Mouse (Mus musculus) liver, embryonic 14.5 days (tissue): Measurements from ENCODE around the gene Psmb3. TPM values are rescaled to one million over a fixed set of nuclear protein-coding genes. Genes with fewer than 3 reads are reported as not detected.
A peak's percentile ranks its signal among the peaks of the same experiment; 100 is the strongest.

Source experiments
- ATAC-seq: fragments of 200-750 bp; cut with Nextera tagmentation; 2 replicates; pipeline ENCODE4 v1.8.0; 2017; ENCODE audit warnings: moderate number of reproducible peaks, mild to moderate bottlenecking, moderate library complexity; ENCODE audit not compliant: insufficient read depth
- DNase-seq, 3 experiments: peaks; one replicate each; pipeline ENCODE4 v3.0.0-alpha.2; 2012 to 2013; ENCODE audit warnings: low read depth in 3 of 3, low spot score in 3 of 3
- H3K27ac ChIP-seq: fragments of 300-500 bp; sonication (generic); 2 replicates; pipeline ENCODE4 v1.5.1; 2014; ENCODE audit warnings: moderate library complexity, mild to moderate bottlenecking, control low read depth, inconsistent platforms
- H3K27me3 ChIP-seq: fragments of 300-500 bp; sonication (generic); 2 replicates; pipeline ENCODE4 v1.6.1; 2014; ENCODE audit warnings: mild to moderate bottlenecking, low read length, moderate library complexity; ENCODE audit not compliant: control insufficient read depth, insufficient read depth
- H3K36me3 ChIP-seq: fragments of 300-500 bp; sonication (generic); replicated peaks from 2 replicates; pipeline ENCODE4 v1.6.1; 2014; ENCODE audit warnings: low read depth; ENCODE audit not compliant: control insufficient read depth, insufficient read depth
- H3K4me1 ChIP-seq, 2 experiments: fragments of 200-500 bp in 1 of 2; fragments of 300-500 bp in 1 of 2; sonication (generic) in 1 of 2; replicated peaks; 2 replicates each; pipeline ENCODE4 v1.6.1; 2012 to 2014; ENCODE audit warnings: antibody characterized with exemption in 1 of 2, inconsistent platforms in 1 of 2, low read length in 1 of 2; ENCODE audit not compliant: control insufficient read depth in 2 of 2, insufficient read depth in 2 of 2
- H3K4me2 ChIP-seq: fragments of 300-500 bp; sonication (generic); 2 replicates; pipeline ENCODE4 v1.6.1; 2014; ENCODE audit warnings: low read depth, mild to moderate bottlenecking, control low read depth, moderate library complexity
- H3K4me3 ChIP-seq, 2 experiments: fragments of 200-500 bp in 1 of 2; fragments of 300-500 bp in 1 of 2; sonication (generic) in 1 of 2; 2 replicates each; pipeline ENCODE4 v1.5.1; 2012 to 2014; ENCODE audit warnings: low read depth in 2 of 2, low read length in 2 of 2, mild to moderate bottlenecking in 2 of 2, control low read depth in 1 of 2, inconsistent platforms in 1 of 2, moderate library complexity in 1 of 2; ENCODE audit not compliant: insufficient read depth in 1 of 2
- H3K9ac ChIP-seq: fragments of 300-500 bp; sonication (generic); replicated peaks from 2 replicates; pipeline ENCODE4 v1.6.1; 2014; ENCODE audit warnings: mild to moderate bottlenecking, control low read depth, moderate library complexity
- H3K9me3 ChIP-seq: fragments of 300-500 bp; sonication (generic); 2 replicates; pipeline ENCODE4 v1.6.1; 2016; ENCODE audit warnings: low read length, mixed read lengths; ENCODE audit not compliant: control insufficient read depth
- CTCF ChIP-seq: IDR thresholded peaks from 2 replicates; pipeline ENCODE4 v1.5.1; 2016; ENCODE audit warnings: antibody characterized with exemption, low read depth, control low read depth
- EP300 ChIP-seq: IDR thresholded peaks from 2 replicates; pipeline ENCODE4 v1.6.1; 2016; ENCODE audit warnings: antibody characterized with exemption, low read depth
- WGBS: fragments of 180-500 bp; shearing (Covaris S2); extraction: QIAGEN DNeasy Blood & Tissue Kit; methylation state at CpG from one replicate; pipeline ENCODE4 v1.1.7; 2014; ENCODE audit not compliant: insufficient replicate concordance; 5-methylcytosine and 5-hydroxymethylcytosine counted together
- polyA plus RNA-seq, 2 experiments: library from polyadenylated mRNA; depleted of rRNA in 1 of 2; stranded (reverse) in 1 of 2; unstranded in 1 of 2; fragments of >200 nt; fragmentation: Nextera tagmentation in 1 of 2; extraction: Ambion mirVana in 1 of 2; gene quantifications; 2 replicates each; pipeline versions ENCODE4 v1.2.1 to v1.2.3; 2012 to 2014

The Psmb3 gene
- polyA plus RNA-seq, 2 experiments: 197 to 330 TPM

DNA sequence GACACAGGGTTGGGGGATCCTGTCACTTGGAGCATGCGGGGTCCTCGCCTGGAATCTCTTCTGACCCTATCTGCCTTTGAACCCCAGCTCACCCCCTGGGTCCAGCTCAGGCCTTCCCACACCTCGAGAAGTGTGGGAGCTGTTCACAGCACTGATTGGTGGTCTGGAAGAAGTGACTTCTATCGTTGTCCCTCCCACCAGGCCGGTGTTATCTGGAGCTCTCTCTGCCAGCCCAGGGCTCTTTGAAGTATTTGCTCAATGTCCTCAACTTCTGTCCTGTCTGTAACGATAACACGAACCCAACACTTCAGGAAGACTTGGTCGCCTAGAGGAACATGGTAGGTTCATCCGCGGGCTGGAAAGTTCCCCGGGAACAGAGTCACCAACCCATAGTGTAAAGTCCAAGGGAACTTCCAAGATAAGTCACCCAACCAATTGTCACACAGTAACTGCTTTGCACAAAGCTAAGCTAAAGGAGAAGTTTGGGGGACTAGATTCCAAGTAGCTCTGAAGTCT, 44.4 kb upstream of the Psmb3 start:
- Histone ChIP-seq H3K4me3 (no peak overlapping the region; a peak in 1 of 4 replicates), H3K4me1 (peaks cover 0 to 11% of the 10 kb centered on the region in 2 experiments; a peak in 2 of 4 replicates), H3K9ac (no peak overlapping the region), H3K36me3 (no peaks in the 10 kb centered on the region), H3K9me3 (no peaks in the 10 kb centered on the region), H3K4me2 (peak overlapping the region; percentile 67), H3K27me3 (peaks cover 49% of the 10 kb centered on the region), H3K27ac (no peak overlapping the region)
- ATAC-seq: no peak
- no peak for DNase-seq
- TF ChIP-seq EP300 (no peak), CTCF (no peak)
- WGBS: 37% methylated on average over 11 of the region's 11 CpGs

DNA sequence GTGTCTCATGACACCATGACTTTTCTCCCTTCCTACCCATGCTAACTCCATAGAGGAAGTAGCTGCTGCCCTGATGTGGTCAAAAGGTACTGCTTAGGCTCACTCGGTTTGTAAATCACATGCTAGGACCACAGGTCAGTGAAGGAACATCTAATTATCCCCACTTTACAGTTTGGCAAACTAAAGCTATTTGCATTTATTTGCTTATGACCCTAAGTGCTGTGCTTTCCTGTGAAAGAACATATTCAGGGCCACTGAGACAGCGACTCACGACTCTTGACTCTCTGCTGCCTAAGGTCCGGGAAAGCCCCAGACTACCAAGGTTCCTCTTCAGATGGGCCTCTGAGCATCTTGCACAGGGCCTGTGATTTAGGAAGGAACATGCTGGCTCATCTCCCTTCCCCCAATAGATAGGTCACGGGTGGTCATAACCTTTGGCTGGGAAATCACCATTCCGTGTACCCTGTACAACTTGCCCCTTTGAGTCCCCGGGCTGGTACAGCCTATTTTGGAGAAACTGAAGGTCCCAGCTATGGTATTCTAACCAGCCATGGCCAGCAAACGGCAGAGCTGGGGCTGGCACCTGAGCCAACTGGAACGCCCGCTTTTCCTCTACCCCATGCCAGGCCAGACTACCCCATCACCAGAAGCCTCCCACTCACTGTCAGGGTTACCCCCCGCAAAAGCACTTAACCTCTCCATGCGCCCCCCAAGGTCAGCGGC, 43.8 kb upstream of the Psmb3 start:
- DNase-seq: no peak
- ATAC-seq: no peak

DNA sequence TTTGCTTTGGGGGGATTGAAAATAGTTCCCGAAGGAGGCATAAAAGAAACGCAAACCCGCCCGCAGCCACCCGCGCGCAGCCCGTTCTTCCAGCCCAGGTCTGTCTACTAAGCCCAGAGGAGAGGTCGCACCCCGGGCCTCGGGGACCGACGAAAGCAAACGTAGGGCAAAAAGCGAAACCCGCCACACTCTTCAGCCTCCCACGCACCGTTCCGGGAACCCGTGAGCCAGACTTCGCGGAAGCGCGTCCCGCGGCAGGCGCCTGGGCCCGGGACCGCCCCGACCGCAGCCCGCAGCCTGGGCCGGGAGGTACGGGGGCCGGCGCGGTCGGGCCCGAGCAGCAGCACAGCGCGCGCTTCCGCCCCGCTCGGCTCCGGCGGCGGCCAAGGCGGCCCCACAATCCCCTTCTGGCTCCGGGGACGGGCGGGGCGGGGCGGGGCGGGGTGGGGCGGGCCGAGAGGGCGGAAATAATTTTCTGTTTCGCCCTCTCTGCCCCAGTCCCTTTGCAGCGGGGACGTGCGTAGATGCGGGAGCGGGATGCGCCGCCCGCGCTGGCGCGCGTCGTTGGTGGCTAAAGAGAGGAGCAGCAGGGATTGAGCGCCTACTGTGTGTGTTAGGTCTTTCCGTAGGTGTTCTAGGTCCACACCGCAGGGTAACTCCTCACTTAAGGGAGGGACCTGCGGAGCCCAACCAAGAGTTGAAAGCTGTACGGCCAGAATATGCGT, 43.0 kb upstream of the Psmb3 start:
- DNase-seq: peak in 2 of 3 experiments; percentile 23 to 28
- Histone ChIP-seq H3K4me2 (peak overlapping the region; percentile 67), H3K9ac (peak overlapping the region; percentile 60), H3K4me3 (peak overlapping the region; percentile 61 to 68), H3K9me3 (no peaks in the 10 kb centered on the region), H3K27me3 (peaks cover 62% of the 10 kb centered on the region), H3K4me1 (peaks cover 0 to 11% of the 10 kb centered on the region in 2 experiments; a peak in 2 of 4 replicates), H3K36me3 (no peaks in the 10 kb centered on the region), H3K27ac (no peak overlapping the region)
- peak; percentile 76 for ATAC-seq
- WGBS: under 1% methylated on average over 78 of the region's 78 CpGs
- TF ChIP-seq CTCF (no peak), EP300 (no peak)

More for the DNA sequence above, 43.8 kb upstream of the Psmb3 start:
- Histone ChIP-seq H3K9me3 (no peaks in the 10 kb centered on the region), H3K27me3 (peaks cover 55% of the 10 kb centered on the region), H3K4me1 (peaks cover 0 to 11% of the 10 kb centered on the region in 2 experiments; a peak in 2 of 4 replicates), H3K36me3 (no peaks in the 10 kb centered on the region), H3K9ac (peak overlapping the region; percentile 60), H3K4me2 (peak overlapping the region; percentile 67), H3K4me3 (peak overlapping the region; percentile 61 to 68), H3K27ac (no peak overlapping the region)
- 8% methylated on average over 13 of the region's 13 CpGs for WGBS
- TF ChIP-seq EP300 (no peak), CTCF (no peak)

DNA sequence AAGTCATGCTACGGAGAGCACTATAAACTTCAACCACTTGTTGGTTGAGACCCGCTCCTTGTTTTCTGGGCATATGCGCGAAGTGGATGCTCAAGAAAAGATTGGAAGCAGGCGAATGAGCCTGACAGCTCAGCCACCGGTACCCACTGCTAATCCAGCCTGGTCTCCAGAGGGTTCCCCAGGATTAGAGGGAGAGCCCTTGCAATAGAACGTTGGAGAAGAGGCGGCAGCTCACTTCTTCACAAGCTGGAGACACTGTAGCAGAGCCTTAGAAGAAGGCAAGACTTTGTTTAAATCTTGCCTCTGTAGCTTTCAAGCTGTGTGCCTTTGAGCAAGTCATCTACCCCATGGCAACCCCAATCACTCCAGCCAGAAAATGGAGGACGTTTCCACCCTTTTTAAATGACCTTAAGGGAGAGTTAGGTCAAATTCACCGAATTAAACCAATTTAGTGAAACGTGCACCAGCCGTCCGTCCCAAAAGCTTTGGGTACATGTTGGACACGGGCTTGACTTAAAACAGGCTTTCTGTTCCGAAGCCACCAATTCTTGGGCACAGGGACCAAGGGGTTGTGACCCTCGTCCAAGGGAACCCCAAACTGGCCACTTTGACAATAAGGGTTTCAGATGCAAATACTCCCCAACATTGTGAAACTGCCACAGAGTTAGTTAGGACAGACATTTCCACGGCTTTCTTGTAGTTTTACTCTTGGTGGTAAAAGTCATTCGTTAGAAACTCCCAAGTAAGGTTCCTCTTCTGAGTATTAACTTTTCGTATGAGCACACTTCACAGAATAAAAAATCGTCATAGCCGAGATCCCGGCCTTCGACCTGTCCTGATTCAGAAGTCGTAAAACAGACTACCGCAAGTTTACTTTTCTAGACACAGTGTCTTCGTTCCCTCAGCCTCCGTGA, 42.2 kb upstream of the Psmb3 start:
- no peak overlapping the region for H3K27ac ChIP-seq
- H3K9me3 ChIP-seq: no peaks in the 10 kb centered on the region
- no peak overlapping the region for H3K9ac ChIP-seq
- H3K4me3 ChIP-seq: peak overlapping the region; percentile 61 to 64; a peak in 3 of 4 replicates
- WGBS: 4% methylated on average over 27 of the region's 27 CpGs
- ATAC-seq (no peak), DNase-seq (no peak)
- H3K4me1 ChIP-seq: peaks cover 0 to 11% of the 10 kb centered on the region in 2 experiments; a peak in 2 of 4 replicates
- H3K27me3 ChIP-seq: peaks cover 65% of the 10 kb centered on the region
- no peak for TF ChIP-seq EP300
- TF ChIP-seq CTCF: no peak
- peak overlapping the region; percentile 67 for H3K4me2 ChIP-seq
- H3K36me3 ChIP-seq: no peaks in the 10 kb centered on the region
